Mouse (Mus musculus) ES-E14 (cell line): ENCODE results near the gene Pklr. TPM values are rescaled to one million over a fixed set of nuclear protein-coding genes. Genes with fewer than 3 reads are reported as not detected.
A peak's percentile ranks its signal among the peaks of the same experiment; 100 is the strongest.

Source experiments
- DNase-seq: peaks from one replicate; pipeline ENCODE4 v3.0.0-alpha.2; 2013; ENCODE audit warnings: low read depth, low spot score
- H3K27ac ChIP-seq: 2 replicates; pipeline ENCODE4 v1.5.1; 2012; ENCODE audit warnings: low read depth, mild to moderate bottlenecking, low read length, moderate library complexity, mixed read lengths; ENCODE audit not compliant: poor library complexity, insufficient read depth, severe bottlenecking
- H3K36me3 ChIP-seq: 2 replicates; pipeline ENCODE4 v1.6.1; 2012; ENCODE audit warnings: mild to moderate bottlenecking, low read length, moderate library complexity, mixed read lengths; ENCODE audit not compliant: control insufficient read depth, poor library complexity, insufficient read depth, severe bottlenecking
- H3K4me1 ChIP-seq, 2 experiments: fragments of 150-350 bp in 1 of 2; sonication (generic) in 1 of 2; 2 replicates each; pipeline ENCODE4 v1.6.1; 2012; ENCODE audit warnings: low read length in 2 of 2, mild to moderate bottlenecking in 1 of 2, mixed read lengths in 1 of 2; ENCODE audit not compliant: control insufficient read depth in 2 of 2, insufficient read depth in 2 of 2, poor library complexity in 1 of 2
- H3K4me3 ChIP-seq, 2 experiments: fragments of 150-350 bp in 1 of 2; sonication (generic) in 1 of 2; 2 replicates each; pipeline ENCODE4 v1.5.1; 2012; ENCODE audit warnings: low read length in 2 of 2, low read depth in 1 of 2, mild to moderate bottlenecking in 1 of 2, mixed read lengths in 1 of 2; ENCODE audit not compliant: insufficient read depth in 1 of 2, poor library complexity in 1 of 2, severe bottlenecking in 1 of 2
- H3K9ac ChIP-seq: 2 replicates; pipeline ENCODE4 v1.6.1; 2012; ENCODE audit warnings: low read depth, mild to moderate bottlenecking, low read length, mixed read lengths; ENCODE audit not compliant: poor library complexity, insufficient read depth, severe bottlenecking
- H3K9me3 ChIP-seq: fragments of 150-350 bp; sonication (generic); 2 replicates; pipeline ENCODE4 v1.6.1; 2012; ENCODE audit warnings: low read depth, mild to moderate bottlenecking, low read length; ENCODE audit not compliant: control insufficient read depth, insufficient read depth
- CHD2 ChIP-seq: IDR thresholded peaks from 2 replicates; pipeline ENCODE4 v1.6.1; 2014; ENCODE audit warnings: mild to moderate bottlenecking, low read depth, low read length, inconsistent platforms
- HCFC1 ChIP-seq: IDR thresholded peaks from 2 replicates; pipeline ENCODE4 v1.6.1; 2012; ENCODE audit warnings: low read length, inconsistent platforms, borderline replicate concordance; ENCODE audit not compliant: insufficient read depth
- MAFK ChIP-seq: IDR thresholded peaks from 2 replicates; pipeline ENCODE4 v1.6.1; 2014; ENCODE audit warnings: mild to moderate bottlenecking, low read depth, low read length, inconsistent platforms; ENCODE audit not compliant: insufficient read depth
- ZC3H11A ChIP-seq: IDR thresholded peaks from 2 replicates; pipeline ENCODE4 v1.6.1; 2012; ENCODE audit warnings: low read depth, mild to moderate bottlenecking, inconsistent platforms, low read length, borderline replicate concordance
- ZNF384 ChIP-seq: IDR thresholded peaks from 2 replicates; pipeline ENCODE4 v1.6.1; 2012; ENCODE audit warnings: low read depth, low read length, inconsistent platforms
- in situ Hi-C, 2 experiments: fragments of 600-800 bp; cut with MboI; formaldehyde crosslinking; loops; one replicate each; pipeline ENCODE4 v1.15.1; 2025; ENCODE audit warnings: low sequenced_read_pairs in 2 of 2, inconsistent platforms in 1 of 2; ENCODE audit not compliant: unreplicated experiment in 2 of 2
- total RNA-seq: library from RNA; depleted of rRNA; stranded (reverse); fragments of 300-350 nt; gene quantifications from 2 replicates; pipeline ENCODE4 v1.2.3, GENCODE M21; 2012

Pklr gene
- total RNA-seq, 1 experiment: 0.85 TPM

- Histone ChIP-seq H3K36me3 (peaks cover 38% of the 10 kb centered on the region), H3K4me1 (peaks cover 3 to 20% of the 10 kb centered on the region in 2 experiments; a peak in 2 of 4 replicates), H3K27ac (no peak overlapping the region), H3K4me3 (no peak overlapping the region), H3K9me3 (no peaks in the 10 kb centered on the region), H3K9ac (no peak overlapping the region)
- no peak for DNase-seq
- in situ Hi-C loops: no loop called here
- TF ChIP-seq CHD2 (no peak), ZNF384 (no peak), ZC3H11A (no peak), MAFK (no peak), HCFC1 (no peak)
Observed at GRCm38 (mm10) chr3:89094021-89094420, 41.9 kb upstream of the Pklr start.

GRCm38 (mm10) chr3:89100811-89101210 is 35.1 kb upstream of the Pklr start, which contains the start of gene Gm43738:
TSS of gene Gm43738 (minus strand) at chr3:89101099.
- H3K9ac ChIP-seq: peak within 1 kb of the TSS; percentile 77
- DNase-seq: no peak
- no peaks in the 10 kb centered on the region for H3K9me3 ChIP-seq
- in situ Hi-C loops: no loop called here
- TF ChIP-seq CHD2: no peak
- TF ChIP-seq ZNF384: no peak
- no peak for TF ChIP-seq ZC3H11A
- TF ChIP-seq HCFC1: no peak
- TF ChIP-seq MAFK: no peak
- peak within 1 kb of the TSS; percentile 83 to 97 for H3K4me3 ChIP-seq
- H3K36me3 ChIP-seq: peaks cover 29% of the 10 kb centered on the region
- H3K27ac ChIP-seq: peak within 1 kb of the TSS; percentile 70
- peaks cover 0 to 5% of the 10 kb centered on the region in 2 experiments; a peak in 2 of 4 replicates for H3K4me1 ChIP-seq

- no peak for DNase-seq
- Histone ChIP-seq H3K36me3 (peaks cover 23% of the 10 kb centered on the region), H3K4me1 (peaks cover 0 to 5% of the 10 kb centered on the region in 2 experiments; a peak in 2 of 4 replicates), H3K27ac (peak overlapping the region; percentile 70), H3K9me3 (no peaks in the 10 kb centered on the region), H3K4me3 (peak overlapping the region; percentile 83 to 97), H3K9ac (peak overlapping the region; percentile 77)
- TF ChIP-seq ZC3H11A (no peak), ZNF384 (no peak), HCFC1 (no peak), CHD2 (no peak), MAFK (no peak)
- in situ Hi-C loops: no loop called here
Observed at GRCm38 (mm10) chr3:89101459-89101811, 34.5 kb upstream of the Pklr start.

- DNase-seq: peak; percentile 98
- Histone ChIP-seq H3K4me3 (peak within 1 kb of the TSS; percentile 83 to 97), H3K4me1 (peaks cover 0 to 5% of the 10 kb centered on the region in 2 experiments; a peak in 2 of 4 replicates), H3K9ac (peak within 1 kb of the TSS; percentile 77), H3K36me3 (peaks cover 22% of the 10 kb centered on the region), H3K9me3 (no peaks in the 10 kb centered on the region), H3K27ac (peak within 1 kb of the TSS; percentile 70)
- in situ Hi-C loops: no loop called here
- TF ChIP-seq HCFC1 (peak; percentile 100), MAFK (peak; percentile 96), ZNF384 (peak; percentile 81), ZC3H11A (no peak), CHD2 (no peak)
Observed at GRCm38 (mm10) chr3:89101812-89102494, 34.0 kb upstream of the Pklr start, which contains the start of gene Fdps. TSS of gene Fdps (minus strand) at chr3:89101959.
